Mouse (Mus musculus): Measurements from ENCODE around the gene Gm10842.

The Gm10842 gene

GRCm38 (mm10) chr11:105153068-105153833 is 6.6 kb downstream of the Gm10842 start:
- DNase-seq, result peak; percentile 42

- DNase-seq, result no peak
Measured at GRCm38 (mm10) chr11:105155915-105156314, 9.2 kb downstream of the Gm10842 start.

GRCm38 (mm10) chr11:105156748-105157267 is 10.1 kb downstream of the Gm10842 start:
- no peak for DNase-seq

- DNase-seq, result no peak
Measured at GRCm38 (mm10) chr11:105158047-105158446, 11.4 kb downstream of the Gm10842 start.

- no peak for DNase-seq
Measured at GRCm38 (mm10) chr11:105159673-105160360, 13.1 kb downstream of the Gm10842 start.

GRCm38 (mm10) chr11:105161411-105161810 is 14.7 kb downstream of the Gm10842 start:
- DNase-seq, result no peak

- no peak for DNase-seq
Measured at GRCm38 (mm10) chr11:105164516-105165510, 18.1 kb downstream of the Gm10842 start.

GRCm38 (mm10) chr11:105166780-105167179 is 20.1 kb downstream of the Gm10842 start:
- no peak for DNase-seq

- no peak for DNase-seq
Measured at GRCm38 (mm10) chr11:105178516-105178915, 31.8 kb downstream of the Gm10842 start, which contains the start of gene Tlk2. Gene Tlk2 (plus strand): TSS chr11:105178807.

- DNase-seq, result no peak
Measured at GRCm38 (mm10) chr11:105179523-105179922, 32.8 kb downstream of the Gm10842 start.

- peak; percentile 34 for DNase-seq
Measured at GRCm38 (mm10) chr11:105180471-105181091, 33.9 kb downstream of the Gm10842 start.

GRCm38 (mm10) chr11:105181126-105181637 is 34.5 kb downstream of the Gm10842 start:
- DNase-seq, result peak; percentile 97

GRCm38 (mm10) chr11:105181689-105182460 is 35.2 kb downstream of the Gm10842 start:
- DNase-seq, result peak; percentile 48

GRCm38 (mm10) chr11:105182461-105182855 is 35.8 kb downstream of the Gm10842 start:
- DNase-seq, result no peak

- DNase-seq, result no peak
Measured at GRCm38 (mm10) chr11:105184678-105185077, 38.0 kb downstream of the Gm10842 start.

- no peak for DNase-seq
Measured at GRCm38 (mm10) chr11:105192186-105192585, 45.5 kb downstream of the Gm10842 start.

All from lung, postnatal 14 days (tissue).